Mouse (Mus musculus) ovary, postnatal 36 days (tissue): ENCODE data around the gene Smpd3.
A peak's percentile ranks its signal among the peaks of the same experiment; 100 is the strongest.
"Not testable (repeated sequence)": the region's sequence is repeated elsewhere in the genome, so short reads cannot be mapped to it uniquely, and the experiment has no call there.

Experiments
- DNase-seq: peaks from one replicate; pipeline ENCODE4 v3.0.0; 2022; ENCODE audit warnings: low spot score, mixed read lengths

Gene Smpd3

DNA sequence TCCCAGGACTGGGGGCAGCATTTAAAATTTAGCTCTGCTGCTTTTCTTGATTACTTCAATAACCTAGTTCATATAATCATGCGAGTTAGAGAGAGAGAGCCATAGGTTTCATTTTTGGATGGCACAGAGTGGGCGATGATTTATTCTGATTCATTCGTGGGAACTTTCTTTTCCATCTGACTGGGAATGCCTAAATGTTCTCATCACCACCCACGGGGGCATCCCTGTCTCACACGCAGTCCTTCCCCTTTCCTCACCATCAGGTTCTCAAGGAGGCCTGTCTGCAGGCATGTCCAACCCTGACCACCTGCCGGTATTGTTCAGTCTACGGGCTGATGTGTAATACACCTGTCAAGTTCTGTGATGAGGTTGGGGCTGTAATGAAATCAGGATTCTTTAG is 16.4 kb downstream of the Smpd3 start:
- no peak for DNase-seq

DNA sequence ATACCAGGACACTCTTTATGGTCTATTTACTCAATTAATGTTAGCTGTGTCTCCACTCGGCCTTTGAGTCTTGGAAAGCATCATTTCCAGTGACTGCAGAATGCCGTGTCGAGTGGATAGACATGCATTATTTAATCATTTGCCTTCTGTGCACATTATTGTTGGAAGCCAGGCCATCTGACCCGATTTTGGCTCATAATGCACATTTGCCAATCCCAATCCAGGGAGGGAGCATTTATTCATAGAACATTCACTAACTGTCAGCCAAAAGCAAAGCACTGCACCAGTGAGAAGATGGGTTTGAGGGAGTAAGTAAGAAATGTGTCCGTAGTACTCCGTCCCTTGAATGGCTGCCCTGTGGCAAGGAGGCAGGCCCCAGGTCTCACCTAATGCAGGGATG is 17.8 kb downstream of the Smpd3 start:
- no peak for DNase-seq

DNA sequence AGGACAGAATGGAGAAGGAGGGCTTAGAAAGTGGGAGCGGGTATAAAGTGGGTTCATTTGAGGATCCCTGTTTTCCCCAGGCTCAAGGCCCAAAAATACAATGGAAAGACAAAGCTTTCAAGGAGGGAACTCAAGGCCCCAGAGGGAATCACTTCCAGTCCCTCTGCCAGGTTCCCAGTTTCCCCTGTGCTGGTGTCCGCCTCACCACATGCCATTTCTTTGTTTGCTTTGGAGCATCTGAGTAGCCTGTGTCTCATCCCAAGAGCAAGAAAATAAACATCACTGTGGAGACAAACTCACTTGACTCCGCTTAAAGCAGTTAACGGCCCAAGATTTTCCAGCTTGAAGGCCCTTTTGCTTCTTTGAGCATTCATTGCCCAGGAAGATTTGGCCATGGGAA is 20.7 kb downstream of the Smpd3 start:
- no peak for DNase-seq

DNA sequence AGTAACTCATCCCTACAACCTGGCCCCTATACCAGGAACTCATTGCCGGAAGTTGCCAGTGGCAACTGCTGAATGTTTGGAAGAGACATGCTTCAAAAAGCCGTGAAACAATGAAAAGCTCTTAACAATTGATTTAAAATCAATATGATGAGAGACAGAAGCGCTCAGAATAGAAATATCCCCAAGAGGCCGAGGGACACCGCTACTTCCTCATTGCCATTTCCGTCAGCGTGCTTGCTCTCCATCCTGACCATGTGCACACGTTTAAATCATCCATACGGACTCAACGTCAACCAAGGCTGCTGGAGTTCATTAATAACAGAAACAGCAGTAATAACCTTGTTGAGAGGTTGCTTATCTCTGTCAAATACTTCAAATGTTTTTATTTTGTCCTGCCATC is 21.3 kb downstream of the Smpd3 start:
- no peak for DNase-seq

DNA sequence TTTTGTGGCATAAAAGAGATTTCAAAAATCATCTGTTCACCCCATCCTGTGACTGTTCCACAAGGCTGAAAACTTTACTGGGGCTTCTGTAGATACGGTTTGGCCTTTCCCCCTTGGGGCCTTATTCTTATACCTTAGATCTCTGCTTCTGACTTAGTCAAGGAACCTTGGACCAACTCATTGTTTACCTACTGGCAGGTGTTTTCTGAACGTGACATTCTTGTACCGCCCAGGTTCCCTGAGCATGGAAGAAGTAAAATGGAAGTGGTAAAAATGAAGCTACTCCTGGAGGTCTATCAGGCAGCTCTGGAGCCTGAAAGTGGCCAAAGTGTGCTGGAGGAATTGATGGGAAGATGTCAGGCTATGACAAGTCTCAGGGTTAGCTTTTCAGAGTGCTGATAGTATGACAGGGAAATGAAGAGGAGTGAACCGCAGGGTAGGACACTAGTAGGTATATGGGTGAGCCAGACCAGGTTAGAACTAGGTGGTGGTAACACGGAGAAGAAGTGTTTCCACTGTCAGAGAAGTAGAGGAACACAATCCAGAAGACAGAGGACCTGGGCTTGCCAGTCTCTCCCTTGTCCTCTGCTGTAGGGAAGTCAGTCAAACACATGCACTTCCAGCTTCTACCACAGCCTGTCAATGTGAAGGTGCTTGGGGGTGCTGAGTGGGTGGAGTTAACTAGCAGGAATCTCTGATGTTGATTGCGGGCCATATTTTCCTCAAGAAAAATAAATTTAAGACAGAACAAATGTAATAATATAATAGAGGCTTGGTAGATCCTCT is 22.2 kb downstream of the Smpd3 start:
- DNase-seq: no peak

DNA sequence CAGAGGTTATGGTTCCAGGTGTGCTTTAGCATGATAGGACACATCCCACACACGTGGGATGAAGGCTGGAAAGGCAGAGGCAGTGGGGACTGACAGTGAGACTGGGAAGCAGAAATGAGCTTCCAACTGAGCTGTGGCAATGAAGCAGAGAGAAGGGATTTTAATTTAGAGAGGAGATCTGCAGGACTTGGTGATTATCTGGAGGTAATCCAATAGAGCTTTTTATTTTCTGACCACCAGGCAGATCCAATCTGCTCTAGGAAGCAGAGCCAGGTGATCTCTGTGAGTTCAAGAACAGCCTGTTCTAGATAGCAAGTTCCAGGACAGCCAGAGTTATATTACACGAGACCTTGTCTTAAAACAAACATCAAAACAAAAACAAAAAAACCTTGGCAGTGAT is 24.0 kb downstream of the Smpd3 start:
- no peak for DNase-seq

DNA sequence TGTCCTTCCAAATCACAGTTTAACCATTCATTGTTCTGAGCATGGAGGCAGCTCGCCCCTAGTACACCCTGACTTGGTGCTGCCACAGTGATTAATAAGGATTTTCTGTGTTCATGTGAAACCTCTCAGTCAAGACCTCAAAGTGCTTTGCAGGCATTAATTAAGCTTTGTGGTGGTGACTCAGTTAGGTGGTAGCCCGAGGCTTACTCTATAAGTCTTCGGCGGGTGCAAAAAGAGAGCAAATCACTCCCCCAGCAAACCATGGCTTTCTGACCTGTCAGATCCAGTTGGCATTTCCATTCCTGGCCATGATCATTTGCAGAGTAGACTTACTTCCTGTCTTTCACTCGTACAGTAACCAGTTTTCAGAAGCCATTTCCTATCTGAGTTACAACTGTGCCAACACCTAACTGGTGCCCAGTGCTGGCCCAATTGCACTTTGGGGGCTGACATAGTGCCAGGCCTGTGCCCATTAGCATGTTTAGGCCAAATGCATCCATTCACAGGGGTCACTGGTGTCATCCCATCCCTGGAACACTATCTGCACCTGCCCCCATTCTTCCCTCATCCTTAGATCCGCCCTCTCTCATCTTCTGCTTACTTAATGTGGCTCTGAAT is 24.6 kb downstream of the Smpd3 start:
- DNase-seq: no peak

DNA sequence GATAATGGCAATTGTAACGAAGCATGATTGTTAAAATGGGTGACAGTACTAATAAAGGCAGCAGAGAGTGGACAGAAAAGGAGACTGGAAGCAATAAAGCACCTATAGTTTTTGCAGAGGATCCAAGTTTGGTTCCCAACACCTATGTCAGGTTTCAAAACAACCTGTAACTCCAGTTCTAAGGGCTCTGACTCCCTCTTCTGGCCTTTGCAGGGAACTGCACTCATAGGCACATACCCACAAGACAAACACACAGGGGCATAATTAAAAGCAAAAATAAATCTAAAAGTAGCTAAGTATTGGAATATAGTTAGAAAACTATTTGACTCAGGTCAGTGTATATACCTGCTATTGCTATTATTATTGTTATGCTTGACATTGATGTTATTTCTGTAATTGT is 25.8 kb downstream of the Smpd3 start:
- DNase-seq: no peak

DNA sequence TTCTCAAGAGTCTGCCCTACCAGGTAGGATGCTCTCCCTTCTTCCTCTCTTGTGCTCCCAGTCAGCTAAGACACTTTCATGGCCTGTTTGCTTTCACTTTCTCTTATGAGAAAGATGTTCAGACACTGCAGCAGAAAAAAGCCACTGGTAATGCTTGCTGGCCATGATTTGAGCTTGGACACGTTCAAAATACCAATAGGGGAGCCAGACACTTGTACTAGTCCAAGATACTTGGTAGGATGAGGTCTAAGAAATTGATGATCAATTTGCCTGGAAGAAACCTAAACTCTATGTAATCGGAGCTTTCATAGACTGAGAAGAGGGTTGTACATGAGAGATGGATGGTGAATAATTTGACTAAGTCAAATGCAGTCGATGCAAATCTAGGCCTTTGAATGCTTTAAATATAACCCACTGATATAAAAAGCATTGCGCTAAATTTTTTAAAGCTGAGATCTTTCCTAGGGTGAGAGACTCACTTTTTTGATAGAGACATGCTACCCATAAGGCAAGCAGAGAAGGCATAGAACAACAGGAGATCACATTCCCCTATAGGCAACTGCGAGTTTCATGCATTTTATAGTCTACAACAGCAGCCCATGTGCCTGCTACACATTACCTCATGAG is 27.6 kb downstream of the Smpd3 start:
- no peak for DNase-seq

DNA sequence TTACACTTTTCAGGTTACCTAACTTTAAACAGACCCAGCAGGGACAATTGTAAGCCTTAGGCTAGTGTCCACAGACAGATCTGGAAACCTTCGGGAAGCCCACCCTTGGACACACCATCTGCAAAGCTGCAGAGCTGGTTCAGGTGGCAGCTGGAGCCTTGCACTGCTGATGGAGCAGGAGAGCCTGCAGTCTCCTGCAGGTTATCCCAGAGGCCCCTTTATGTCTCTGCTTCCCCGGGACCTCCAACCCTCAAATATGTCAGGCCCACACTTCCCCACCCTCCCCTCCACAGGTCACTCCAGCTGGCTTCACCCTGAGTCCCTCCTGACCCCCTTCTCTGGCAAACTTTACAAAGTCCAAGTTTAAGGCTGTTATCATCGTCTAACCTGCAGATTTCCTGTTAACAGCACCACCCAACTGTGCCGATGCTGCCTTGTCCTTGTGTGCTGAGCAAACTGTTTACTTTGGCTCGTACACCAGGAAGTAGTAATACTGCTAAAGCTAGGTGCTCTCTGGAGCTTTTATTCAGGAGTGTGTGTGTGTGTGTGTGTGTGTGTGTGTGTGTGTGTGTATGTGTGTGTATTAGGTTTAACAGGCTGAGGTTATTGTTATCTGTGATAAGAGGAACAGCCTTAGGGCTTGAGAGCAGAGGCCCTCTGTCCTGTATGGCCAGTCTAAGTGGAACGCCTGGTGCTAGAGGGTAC is 29.6 kb downstream of the Smpd3 start:
- DNase-seq: not testable (repeated sequence)

DNA sequence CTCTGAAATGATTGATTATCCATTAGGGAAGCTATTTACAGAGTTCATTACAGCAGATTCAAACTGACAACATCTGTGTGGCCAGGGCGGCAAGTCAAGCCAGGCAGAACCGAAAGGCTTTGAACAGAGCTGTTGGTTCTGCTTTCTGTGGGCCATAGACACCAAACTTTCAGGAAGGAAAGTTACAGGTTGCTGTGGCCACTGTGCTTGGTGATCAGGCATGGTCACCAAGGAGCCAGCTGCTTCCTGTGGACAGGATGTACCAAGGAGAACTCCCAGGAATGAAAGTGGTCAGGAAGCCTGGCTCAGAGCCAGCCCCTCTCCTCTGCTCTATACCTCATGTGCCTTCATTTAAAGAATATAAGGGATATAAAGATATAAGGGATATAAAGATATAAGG is 30.2 kb downstream of the Smpd3 start:
- no peak for DNase-seq

DNA sequence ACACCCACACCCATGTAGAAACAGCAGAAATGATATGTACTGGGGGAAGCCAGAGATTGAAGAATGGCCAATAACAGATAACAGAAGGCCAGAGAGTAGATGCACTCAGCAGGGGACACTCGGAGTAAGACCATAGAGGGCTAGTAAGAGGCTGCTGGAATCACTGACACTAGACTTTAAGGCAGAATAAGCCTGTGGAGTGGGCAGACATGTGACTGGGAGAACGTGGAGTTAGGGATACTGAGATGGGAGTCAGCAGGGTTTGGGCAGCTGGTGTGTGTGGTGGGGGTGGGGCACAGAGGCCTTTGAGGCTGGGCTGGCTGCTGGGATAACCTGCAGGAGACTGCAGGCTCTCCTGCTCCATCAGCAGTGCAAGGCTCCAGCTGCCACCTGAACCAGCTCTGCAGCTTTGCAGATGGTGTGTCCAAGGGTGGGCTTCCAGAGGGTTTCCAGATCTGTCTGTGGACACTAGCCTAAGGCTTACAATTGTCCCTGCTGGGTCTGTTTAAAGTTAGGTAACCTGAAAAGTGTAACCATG is 31.0 kb downstream of the Smpd3 start:
- DNase-seq: not testable (repeated sequence)

DNA sequence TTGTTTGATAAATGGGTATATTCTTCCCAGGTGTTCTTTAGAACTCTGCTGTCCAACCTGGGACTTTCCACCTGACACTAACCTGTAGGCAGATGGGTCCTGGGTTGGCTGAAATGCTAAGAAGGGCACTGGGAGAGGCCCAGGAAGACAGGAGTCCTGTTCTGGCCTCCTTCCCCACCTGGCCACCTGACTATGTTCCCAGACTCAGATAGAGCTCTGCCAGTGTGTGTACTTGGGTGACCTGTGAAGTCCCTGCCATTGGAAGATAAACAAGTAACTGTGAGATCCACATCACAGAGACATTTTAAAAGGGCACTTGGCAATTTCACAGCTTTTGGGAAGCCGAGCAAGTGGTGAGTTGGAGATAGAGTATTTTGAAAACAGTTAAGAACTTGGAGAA is 31.7 kb downstream of the Smpd3 start:
- no peak for DNase-seq

DNA sequence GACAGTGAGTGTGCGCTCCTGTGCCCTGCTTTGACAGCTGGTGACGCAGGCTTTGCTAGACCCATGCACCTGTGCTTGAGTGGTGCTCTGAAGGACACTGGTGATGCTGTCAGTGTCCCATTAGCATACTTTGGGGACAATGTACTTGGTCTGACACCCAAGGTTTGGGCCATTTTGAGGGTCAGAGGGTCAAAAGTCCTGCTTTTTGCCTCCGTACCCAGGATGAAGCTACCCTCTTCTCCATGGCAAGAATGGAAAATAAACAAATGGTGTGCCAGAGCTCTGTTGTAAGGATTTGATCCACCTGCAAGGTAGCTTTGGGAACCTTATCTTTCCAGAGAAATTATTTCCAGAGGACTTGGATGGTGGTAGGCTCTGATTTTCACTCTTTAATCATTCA is 32.5 kb downstream of the Smpd3 start:
- no peak for DNase-seq

DNA sequence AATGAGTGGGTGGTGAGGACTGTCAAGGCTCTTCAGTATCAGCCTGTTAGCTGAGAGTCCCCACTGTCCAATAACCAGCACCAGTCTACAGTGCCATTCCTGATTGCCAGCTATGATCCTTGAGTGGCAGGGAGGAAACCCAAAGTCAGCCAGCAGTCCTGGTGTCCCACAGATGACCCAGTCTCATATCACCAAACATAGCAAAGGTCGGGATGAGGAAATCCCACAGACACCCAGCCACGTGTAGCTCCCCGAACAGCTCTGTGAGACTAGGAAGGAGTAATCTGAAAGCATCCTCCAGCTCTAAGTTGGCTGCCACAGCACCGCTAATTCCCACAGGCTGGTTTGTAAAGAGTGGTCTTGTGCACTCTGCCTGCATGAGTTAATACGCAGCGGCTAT is 33.5 kb downstream of the Smpd3 start:
- DNase-seq: no peak

DNA sequence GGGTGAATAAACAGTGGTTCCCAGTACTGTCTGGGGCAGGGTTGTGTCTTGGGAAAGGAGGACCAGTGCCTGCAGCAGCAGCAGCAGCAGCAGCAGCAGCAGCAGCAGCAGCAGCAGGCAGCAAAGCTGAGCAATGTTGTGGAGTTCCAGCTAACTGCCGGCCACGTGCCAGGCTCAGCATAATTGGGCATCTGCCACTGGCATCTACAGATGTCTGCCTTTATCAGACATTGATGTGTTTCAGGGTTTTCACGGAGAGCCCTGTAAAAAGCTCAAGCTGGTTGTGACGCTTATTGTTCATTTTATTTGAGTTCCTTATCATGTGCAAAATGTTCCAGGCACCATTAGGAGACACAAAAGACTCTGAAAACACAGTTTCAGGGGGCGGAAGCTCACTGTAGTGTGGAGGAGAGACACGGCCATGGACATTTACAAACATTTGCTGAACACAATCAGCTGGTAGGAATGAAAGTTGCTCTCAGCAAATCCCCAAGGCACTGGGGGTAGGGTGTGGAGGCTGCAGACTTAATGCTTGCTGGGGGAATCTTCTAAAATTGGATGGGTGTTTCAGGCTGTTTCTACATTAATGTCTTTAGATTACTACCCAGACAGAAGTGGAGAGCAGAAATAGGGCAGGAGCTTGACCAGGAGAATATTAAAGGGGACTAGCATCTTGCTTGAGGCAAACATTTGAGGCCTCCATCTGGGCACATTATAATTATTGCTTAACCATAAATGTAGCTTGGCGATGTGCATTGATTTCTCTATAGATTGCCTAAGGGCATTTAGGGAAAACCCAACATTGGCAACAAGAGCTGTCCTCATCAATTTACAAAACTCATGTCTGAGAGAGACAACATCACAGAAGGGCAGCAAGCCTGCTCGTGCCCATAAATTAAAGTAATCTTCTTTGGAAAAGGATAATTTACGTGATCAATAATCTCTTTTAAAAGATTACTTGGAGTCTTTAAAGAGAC is 36.8 kb downstream of the Smpd3 start:
- peak; percentile 19 for DNase-seq

DNA sequence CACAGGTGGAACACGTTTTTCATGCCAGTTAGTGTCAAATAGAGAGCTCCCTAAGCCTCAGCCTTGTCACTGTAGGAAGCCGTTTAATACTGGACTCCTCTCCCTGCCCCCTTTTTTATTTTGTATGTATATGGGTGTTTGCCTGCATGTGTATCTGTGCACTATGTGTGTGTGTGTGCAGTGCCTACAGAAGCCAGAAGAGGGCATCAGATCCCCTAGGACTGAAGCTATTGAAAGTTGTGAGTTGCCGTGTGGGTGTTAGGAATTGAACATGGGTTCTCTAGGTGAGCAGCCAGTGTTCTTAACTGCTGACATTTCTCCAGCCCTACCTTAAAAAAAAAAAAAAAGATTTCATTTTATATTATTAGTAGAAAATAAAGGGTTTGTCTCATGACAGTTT is 38.1 kb downstream of the Smpd3 start:
- no peak for DNase-seq

DNA sequence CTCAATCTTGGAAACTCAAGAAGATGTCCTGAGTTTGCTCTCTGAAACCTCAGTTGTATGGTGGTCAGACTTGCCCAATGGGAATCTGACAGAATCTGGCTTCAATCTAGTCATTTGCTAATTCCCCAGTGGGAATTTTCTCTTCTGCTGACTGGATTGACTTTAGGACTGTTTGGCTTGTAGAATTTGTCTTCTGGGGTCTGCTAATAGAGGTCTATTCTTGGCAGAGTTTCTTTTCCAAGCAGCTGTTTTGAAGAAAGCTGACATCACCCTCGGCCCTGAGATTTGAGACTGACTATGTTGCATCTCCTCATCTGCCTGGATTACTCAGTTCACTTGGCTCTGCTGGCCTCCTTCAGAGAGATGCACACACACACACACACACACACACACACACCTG is 38.9 kb downstream of the Smpd3 start:
- no peak for DNase-seq

DNA sequence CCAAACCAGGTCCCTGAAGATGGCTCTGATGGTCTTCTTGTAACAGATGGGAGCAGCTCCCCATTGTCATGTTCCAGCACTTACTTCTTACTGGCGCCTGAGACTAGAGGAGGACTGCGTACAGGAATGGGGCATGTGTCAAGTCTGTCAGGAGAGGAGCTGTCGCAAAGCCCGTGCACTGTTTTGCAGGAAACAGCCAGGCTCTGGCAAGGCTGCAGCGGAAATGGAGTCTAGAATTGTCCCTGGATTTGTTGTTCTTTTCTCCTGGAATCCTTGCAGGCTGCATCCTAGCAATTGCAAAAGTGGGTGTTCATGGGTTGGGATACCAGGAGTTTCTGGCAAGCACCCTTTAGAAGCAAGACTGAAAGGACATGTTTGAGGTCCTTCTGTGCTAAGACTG is 39.5 kb downstream of the Smpd3 start:
- DNase-seq: no peak

DNA sequence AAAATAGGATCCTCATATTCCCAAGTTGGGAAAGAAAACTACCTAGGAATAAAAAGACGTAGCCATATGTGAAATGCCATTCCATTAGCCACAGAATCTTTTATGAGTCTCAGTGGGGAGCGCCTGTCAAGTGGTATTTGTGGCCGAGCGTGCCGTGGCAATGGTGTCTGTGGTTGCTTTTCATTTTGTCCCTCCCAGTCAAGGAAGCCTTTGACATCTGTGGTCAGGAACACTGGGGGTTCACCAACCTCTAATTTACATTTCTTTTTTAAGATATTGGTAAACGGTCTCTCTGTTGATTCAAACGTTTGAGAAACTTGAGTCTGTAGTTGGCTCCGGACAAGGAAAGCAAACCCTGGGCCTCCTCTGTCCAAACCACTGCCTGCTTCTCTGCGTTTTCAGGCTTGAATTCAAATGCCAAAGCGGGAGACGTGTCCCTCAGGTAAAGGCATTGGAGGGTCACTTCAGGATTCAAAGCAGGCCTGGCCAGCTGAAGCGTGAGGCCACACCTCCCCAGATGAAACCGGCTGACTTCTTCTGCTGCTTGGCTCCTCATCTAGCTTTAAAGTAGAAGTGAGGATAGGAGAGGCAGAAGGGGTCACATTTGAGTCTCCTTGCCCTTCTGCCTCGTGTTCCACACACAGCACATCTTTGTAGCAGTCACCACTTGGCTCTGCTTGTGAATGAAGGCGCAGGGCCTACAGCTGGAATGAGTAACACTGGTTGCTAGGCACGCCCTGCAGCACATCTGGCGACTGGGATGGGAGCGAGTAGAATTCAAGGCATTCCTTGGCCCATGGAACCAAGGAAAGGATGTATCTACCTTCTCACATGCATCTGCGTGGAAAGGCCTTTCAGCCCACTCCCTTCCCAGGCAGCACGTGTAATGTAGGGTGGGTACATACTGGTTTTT is 45.0 kb downstream of the Smpd3 start:
- no peak for DNase-seq
